Mouse (Mus musculus) brain, adult 2 months (tissue): ENCODE measurements around the gene Nfkbil1.

Source experiments
- DNase-seq: peaks from one replicate; pipeline ENCODE4 v3.0.0; 2011; ENCODE audit warnings: low read depth, low spot score

The Nfkbil1 gene

DNA sequence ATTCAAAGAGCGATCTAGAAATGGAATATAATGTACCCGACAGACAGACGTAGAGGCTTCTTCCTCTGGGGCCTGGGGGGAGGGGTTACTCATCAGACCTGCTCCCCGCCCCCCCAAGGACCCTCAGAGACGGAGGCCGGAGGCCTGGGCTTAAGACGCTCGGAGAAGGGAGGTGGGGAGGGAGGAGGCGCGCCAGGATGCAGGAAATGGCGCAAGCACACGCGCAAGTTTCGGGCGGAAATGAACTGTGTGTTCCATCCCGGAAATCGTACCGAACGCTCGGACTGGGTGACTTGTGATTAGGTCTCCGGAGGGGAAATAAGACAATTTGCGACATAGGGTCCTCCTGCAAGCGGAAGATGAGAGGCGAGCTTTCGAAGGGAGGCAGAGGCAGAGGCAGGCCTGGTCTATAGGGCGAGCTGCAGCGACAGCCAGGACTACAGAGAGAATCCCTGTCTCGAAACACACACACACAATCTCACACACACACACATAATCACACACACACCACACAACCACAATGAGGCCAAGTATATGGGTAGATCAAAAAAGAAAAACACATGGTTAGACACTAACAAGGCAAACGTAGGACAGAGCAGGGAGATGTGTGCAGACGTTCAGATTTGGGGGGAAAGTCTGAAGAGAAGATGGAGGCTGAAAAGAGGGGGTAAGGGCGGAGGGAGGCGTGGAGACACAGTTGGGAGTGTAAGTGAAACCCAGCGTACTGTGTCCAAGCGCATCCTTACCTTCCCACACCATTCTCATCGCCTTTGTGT is at the start of gene Nfkbil1:
Gene Nfkbil1 (minus strand): TSS at position 179 of the 776 bp plus-strand sequence.
- DNase-seq, result peak; percentile 99

GRCm38 (mm10) chr17:35280276-35280675 is 44.7 kb upstream of the Nfkbil1 start:
- no peak for DNase-seq

DNA sequence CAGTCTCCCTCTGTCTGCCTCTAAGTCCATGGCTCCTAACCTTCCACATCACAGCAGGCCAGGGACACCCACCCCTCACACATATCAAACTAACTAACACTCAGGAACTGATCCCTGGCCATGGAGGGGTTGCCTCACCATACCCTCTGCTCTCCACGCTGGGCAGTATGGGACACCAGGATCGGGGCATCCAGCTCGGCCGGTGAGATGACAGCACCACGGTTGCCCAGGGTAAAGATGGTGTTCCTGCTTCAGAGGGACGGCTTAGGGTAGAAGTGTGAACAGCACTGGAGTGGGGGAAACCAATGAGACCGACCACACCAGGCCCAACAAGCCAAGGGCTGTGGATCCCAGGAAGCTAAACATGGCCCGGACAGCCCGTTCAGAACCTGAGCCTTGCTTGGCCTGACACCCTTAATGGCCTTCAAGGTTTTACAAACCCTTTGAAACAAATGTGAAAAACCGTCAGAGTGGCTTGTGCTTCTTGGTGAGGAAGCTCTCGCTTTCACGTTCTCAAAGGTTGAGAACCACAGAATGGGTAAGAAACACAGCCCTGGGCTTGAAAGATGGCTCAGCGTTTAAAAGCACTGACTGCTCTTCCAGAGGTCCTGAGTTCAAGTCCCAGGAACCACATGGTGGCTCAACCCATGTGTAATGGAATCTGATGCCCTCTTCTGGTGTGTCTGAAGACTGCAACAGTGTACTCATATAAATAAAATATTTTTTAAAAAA is 43.5 kb upstream of the Nfkbil1 start:
- no peak for DNase-seq

GRCm38 (mm10) chr17:35278049-35278448 is 42.5 kb upstream of the Nfkbil1 start:
- no peak for DNase-seq

DNA sequence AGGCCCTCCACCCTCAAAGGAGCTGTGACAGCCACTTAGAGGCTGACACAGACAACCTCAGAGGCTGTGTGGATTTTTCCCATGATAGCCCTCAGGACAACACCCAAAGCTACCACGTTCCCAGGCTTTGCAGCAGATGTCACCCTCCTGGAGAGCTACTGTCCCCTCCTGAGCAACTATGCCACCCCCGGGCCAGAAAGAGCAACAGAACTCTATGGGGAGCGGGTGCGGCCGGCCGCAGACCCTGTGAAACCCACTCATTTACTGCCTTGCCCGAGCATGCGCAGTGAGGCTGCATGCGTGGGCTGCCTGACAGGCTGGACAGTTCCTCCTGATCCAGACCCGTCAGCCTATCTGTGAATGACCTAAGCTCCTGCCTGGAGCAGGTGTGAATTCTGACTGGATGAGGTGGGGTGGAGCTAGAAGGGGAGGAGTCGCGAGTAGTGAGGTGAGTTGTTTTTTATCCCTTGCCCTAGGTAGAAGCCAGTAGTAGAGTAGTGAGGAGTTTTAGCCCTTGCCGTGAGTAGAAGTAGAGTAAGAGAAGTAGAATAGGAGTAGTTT is 40.8 kb upstream of the Nfkbil1 start:
- DNase-seq, result no peak

DNA sequence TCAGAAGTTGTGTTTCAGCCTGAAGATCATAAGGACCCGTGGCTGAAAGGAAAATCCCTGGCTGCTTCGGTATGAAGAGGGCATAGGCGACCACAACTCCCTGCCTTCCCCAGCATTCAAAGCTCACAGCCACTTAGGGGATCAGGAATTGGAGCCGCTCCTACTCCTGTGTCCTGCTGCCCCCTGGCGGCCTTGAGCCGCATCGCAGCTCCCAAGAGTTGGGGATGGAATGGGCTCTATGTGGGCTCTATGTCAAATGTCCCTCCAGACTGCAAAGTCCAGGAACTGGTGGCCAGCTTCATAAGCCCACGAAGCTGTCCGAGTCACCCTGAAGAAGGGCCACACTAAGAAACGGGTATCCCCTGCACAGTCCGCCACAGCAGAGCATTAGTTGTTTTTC is 39.2 kb upstream of the Nfkbil1 start:
- peak; percentile 79 for DNase-seq

DNA sequence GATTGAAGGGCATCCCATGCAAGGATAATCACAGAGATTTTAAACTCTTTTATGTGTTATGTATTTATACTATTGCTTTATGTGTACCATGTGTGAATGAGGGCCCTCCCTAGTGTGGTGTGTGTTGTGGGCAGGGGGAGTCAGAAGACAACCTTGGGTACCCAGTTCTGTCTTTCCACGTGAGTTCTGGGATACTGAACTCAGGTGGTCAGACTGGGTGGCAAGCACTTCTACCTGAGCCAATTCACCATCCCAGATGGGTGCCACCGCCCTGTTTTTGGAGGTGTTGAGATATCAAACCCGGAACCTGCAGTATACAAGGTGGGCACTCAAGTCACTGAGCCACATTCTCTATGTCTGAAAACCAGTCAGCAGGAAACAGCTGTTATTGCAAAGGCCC is 36.7 kb upstream of the Nfkbil1 start:
- no peak for DNase-seq

GRCm38 (mm10) chr17:35269653-35270347 is 34.2 kb upstream of the Nfkbil1 start:
- no peak for DNase-seq

DNA sequence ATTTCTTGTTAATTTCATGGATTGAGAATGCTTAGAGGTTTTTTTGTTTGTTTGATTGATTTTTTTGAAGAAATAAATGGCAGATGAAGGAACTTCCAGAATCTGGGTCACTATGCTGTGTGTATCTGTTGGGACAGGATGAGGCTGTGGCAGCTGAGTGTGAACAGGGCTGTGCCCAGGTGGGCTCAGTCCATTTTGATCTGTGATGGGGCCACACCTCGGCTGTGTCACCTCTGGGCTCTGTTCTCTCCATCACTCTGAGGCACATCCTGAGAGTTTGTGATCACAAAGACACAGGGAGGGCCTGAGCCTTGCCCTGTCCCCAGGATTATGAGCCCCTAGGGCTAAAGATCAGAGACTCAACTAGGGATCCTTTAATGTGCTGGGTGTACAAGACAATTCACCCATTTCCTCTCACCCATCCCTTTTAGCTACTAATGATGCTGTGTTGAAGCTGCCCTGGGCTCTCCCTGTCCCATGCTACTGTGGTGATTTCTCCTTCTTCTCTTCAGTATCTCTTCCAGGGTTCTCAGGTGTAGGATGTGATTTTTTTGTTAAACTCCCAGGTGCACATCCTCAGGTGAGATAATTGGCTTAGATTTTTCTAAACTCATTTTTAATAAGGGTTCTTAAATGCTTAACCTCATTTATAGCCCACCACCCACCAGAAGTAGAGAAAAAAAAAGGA is 32.0 kb upstream of the Nfkbil1 start:
- DNase-seq, result no peak

DNA sequence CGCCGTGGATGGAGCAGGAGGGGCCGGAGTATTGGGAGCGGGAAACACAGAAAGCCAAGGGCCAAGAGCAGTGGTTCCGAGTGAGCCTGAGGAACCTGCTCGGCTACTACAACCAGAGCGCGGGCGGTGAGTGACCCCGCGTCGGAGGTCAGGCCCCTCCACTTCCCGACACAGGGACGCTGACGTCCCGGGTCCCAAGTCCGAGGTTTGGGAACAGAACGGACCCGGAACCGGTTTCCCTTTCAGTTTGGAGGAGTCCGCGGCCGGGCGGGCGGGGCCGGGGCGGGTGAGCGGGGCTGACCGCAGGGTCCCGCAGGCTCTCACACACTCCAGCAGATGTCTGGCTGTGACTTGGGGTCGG is 27.9 kb upstream of the Nfkbil1 start:
- DNase-seq, result no peak

DNA sequence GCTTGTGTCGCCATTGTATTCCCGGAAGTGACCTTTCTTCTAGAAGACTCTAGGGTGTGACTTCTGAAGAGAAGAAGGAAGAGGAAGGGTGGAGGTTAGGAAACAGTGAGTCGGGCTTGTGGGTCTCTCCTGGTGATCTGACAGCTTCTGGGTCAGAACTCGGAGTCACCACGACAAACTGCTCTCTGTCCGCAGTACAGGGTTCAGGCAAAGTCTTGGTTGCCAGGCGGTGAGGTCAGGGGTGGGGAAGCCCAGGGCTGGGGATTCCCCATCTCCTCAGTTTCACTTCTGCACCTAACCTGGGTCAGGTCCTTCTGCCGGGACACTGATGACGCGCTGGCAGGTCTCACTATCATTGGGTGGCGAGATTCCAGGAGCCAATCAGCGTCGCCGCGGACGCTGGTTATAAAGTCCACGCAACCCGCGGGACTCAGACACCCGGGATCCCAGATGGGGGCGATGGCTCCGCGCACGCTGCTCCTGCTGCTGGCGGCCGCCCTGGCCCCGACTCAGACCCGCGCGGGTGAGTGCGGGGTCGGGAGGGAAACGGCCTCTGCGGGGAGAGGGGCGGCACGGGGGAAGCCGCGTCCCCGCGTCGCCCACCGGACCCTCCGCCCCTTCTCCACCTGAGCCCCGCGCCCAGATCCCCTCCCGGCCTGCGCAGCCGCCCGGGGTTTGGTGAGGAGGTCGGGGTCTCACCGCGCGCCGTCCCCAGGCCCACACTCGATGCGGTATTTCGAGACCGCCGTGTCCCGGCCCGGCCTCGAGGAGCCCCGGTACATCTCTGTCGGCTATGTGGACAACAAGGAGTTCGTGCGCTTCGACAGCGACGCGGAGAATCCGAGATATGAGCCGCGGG is 27.3 kb upstream of the Nfkbil1 start, which contains the start of gene H2-D1:
Gene H2-D1 (plus strand): TSS at position 67 of the 859 bp plus-strand sequence.
- DNase-seq, result peak; percentile 97

GRCm38 (mm10) chr17:35261651-35262050 is 26.1 kb upstream of the Nfkbil1 start:
- no peak for DNase-seq

GRCm38 (mm10) chr17:35259621-35260020 is 24.0 kb upstream of the Nfkbil1 start:
- DNase-seq, result no peak

- no peak for DNase-seq
These were observed 23.2 kb upstream of the Nfkbil1 start for GRCm38 (mm10) chr17:35258492-35259478.

- DNase-seq, result peak; percentile 92
These were observed 22.4 kb upstream of the Nfkbil1 start for GRCm38 (mm10) chr17:35257824-35258491.

DNA sequence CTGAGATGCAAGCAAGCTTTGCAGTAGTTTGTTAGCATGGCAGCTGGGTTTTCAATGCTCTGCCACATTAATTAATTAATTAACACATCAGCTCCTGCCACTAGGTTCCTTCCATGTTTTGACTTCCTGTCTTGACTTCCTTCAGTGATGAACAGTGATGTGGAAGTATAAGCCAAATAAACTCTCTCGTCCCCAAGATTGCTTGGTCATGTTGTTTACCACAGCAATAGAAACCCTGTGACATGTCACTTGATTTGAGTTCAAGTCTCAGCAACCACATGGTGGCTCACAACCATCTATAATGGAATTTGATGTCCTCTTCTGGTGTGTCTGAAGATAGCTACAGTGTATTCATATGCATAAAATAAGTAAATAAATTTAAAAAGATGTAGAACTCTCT is 21.8 kb upstream of the Nfkbil1 start:
- no peak for DNase-seq

DNA sequence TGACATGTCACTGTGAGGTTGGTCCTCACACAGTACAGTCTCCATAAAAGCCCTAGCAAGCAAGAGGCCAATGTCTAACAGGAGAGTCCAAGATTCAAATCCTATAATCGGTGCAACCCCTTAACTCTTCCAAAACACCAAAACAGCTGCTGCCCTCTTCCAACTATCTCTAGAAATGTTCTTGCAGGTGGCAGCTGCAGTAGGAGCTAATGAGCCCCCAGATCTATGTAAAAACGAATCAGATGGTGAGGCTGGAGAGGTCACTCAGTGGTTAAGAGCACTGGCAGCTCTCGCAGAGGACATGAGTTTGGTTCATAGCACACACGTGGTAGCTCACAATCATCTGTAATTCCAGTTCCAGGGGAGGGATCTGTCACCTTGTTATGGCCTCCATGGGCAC is 20.1 kb upstream of the Nfkbil1 start:
- no peak for DNase-seq

DNA sequence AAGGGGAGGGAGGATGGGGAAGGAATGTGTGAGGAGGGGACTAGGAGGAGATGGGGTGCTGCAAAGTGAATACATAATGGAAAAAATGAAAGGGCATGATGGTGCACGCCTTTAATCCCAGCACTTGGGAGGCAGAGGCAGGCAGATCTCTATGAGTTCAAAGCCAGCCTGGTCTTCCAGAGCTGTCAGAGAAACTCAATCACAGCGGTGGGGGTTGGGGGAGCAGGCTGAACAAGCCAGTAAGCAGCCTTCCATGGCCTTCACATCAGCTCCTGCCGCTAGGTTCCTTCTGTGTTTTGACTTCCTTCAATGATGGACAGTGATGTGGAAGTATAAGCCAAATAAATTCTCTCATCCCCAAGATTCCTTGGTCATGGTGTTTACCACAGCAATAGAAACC is 19.7 kb upstream of the Nfkbil1 start:
- DNase-seq, result no peak
